Mouse (Mus musculus) cerebellum, adult 11-12 months (tissue): ENCODE measurements around the gene Esr2.
"Not testable (repeated sequence)": the region's sequence is repeated elsewhere in the genome, so short reads cannot be mapped to it uniquely, and the experiment has no call there.

ENCODE experiments used
- DNase-seq: peaks from one replicate; pipeline ENCODE4 v3.0.0; 2022

Gene Esr2

DNA sequence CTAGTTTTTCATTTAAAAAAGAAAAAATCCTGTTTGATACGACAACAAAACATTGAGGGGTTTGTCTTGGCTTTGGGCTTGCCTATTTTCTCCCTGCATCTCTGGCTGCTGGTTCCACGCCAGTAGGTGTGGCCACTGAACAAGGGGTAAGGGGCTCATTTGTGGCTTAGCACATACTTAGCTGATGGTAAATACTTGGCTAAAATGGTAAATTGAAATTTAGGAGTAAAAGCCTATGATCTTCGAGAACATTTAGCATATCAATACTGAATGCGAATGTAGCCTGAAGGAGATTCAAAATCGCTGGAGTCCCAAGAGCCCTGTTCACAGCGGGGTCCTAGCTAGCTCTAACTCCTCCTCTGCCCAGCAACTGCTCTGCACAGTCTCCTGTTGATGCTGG is 40.4 kb downstream of the Esr2 start:
- DNase-seq = no peak

DNA sequence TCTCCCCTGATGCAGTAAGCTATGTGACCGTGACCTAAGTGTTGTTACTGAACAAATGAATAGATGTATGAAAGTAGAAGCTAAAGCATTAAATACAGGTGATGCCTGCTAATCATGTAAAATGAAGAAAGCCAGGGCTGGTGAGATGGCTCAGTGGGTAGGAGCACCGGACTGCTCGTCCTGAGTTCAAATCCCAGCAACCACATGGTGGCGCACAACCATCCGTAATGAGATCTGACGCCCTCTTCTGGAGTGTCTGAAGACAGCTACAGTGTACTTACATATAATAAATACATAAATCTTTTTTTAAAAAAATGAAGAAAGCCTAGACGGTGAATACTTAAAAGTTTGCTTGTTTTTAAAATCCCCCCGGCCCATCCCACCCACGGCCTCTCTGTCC is 44.0 kb downstream of the Esr2 start:
- not testable (repeated sequence) for DNase-seq

DNA sequence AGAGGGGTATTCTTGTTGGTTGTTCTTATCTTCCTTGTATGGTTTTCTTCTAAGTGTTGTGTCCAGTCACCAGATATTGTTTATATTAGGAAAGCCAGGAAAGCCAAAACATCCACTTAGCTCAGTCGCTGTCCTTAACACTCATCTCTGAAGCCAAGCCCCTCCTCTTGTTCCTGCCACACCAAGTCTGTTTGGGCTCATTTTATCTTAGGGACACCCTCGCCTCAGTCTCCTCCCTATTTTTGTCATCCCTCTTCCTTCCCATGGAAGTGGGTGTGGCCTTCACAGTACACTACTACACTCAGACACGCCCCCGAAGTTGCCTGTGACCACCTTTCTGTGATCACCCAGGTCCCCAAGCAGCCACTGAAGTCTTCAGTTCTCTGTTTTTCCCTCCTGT is 44.5 kb downstream of the Esr2 start:
- DNase-seq = no peak

DNA sequence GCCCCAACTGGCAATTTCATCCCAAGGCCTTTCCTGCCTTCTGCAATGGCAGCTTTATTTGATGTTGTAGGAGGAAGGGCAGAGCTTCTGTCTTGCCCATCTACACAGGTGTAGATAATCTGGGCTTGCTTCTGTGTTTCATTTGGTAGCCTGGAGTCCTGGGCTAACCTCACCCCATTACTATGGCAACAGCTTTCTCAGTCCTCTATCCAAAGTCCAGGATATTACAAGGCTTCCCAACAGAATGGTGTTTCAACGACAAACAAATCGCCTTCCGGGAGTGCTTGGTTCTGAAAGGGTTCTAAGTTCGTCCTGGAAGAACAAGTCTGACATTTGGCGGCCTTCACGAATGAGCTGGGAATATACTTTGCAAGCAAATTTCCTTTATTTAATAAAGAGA is 46.2 kb downstream of the Esr2 start:
- no peak for DNase-seq

DNA sequence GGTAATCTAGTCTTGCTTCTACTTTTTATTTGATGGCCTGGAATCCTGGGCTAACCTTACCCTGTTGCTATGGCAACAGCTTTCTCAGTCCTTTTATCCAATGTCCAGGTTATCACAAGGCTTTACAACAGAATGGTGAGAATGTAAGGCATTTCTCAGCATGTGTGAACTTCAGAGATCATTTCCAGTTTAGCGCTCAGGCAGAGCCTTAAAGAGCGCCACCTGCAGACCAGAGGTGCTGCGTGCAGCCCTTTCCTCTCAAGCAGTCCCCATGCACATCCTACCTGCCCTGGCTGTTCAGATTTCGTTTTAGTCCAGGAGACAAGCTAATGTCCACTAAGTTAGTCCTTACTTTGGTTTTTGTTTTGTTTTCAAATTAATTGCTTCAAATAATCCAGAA is 46.8 kb downstream of the Esr2 start:
- DNase-seq = peak; percentile 71

DNA sequence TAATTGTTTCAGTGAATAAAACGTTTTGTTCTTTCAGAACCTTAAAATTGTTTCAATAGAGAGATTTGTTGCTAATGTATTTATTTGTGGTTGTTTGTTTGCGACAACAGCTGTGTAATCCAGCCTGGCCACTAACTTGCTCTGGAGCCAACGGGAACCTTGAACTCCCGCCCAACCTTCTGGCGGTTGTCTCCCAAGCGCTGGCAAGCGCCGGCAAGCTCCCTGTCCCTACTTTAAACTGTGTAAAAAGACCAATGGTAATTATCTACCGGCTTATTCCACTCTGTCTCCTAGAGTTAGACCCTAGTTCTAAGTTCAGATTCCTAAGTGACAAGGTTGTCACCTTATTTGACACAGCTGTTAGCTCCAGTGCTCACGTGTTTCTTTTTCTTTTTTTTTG is 48.2 kb downstream of the Esr2 start:
- DNase-seq = peak; percentile 67

DNA sequence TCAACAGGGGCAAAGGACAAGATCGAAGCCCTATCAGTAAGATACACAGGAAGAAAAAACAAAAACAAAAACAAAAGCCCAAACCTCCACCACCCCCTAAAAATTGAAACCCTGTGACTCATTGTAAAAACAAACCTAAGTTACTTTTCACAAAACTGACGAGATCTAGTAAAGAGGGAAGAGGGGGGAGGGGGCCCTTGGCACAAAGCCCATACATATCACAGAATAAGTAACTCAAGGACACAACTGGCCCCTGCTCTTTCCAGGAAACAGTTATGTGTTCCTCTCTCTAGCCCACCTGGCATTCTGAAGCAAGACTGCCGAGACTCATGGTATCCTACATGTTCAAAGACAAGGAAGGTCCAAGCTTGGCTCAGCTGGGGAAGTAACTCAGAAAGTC is 48.8 kb downstream of the Esr2 start:
- no peak for DNase-seq

DNA sequence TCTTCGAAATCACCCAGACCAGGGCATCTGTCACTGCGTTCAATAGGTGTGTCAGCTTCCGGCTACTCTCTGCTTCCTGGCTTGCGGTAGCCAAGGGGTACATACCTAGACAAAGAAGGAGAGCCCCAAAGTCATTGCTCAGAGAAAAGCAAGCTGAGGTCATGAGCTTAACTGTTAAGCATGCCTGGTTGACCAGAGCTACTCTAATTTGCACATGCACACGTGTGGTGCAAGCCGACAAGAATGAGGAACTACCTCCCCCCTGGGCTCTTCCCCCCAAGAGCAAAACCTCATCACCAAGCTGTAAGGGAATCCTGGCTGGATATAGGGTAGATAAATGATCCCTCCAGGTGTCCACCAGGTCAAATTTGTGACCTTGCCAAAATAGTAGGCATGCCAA is 53.8 kb downstream of the Esr2 start:
- DNase-seq = no peak

DNA sequence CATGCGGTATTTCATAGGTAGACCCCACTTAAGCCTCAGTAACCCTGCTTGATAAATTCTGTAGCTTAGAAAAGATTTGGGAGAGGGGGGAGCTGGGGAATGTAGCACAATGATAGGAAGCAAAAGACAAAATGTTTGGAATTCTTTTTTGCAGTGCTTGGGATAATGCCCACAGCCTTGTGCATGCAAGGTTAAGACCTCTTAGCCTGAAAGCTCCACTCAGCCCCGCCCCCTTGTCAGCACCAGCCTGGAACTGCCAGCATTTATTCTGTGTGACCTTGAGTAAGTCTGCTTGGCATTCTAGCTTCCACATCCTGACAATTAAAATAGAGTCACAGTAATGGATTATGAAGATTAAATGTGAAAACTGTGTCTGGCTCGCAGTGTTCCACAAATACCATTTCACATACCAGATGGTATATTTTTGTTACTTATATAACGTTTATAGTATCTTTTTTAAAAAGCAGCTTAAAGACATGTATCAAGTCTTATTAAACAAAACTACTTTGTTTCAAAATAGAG is 59.4 kb downstream of the Esr2 start:
- DNase-seq = no peak

DNA sequence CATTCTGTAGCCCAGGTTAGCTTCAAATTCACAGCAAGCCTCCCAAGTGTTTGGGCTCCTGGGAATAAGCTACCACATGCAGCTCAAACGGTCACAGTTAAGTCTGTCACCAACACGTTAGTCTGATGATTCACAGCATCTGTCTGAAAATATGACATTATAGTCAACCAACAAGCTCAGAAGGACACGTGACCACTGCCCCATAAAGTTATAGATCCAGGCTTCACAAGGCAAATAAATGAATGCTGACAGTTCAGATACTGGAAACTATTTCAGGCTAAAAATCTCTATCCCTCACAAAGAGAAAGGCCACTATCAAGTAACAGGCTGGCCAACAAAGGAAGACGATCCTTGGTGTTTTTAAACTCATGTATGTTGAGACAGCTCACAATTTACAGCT is 60.5 kb downstream of the Esr2 start:
- no peak for DNase-seq

DNA sequence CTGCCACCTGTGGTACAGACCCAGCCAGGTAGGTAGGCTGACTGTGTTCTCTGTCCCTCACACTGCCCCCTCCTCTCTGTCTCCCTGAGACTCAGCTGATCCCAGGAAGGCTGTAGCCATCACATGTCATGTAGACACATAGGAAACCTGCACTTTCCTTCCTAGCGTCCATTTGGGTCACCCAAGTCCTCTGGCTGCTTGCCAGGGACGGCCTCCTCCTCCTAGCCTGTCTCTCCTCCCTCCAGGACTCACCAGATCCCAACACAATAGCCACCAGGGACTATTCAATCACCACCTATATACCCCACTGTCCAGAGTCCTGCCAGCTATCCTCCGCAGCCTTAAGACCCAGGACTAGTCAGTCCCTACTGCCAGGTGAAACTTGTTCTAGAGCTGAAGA is 66.0 kb downstream of the Esr2 start:
- DNase-seq = peak; percentile 36

DNA sequence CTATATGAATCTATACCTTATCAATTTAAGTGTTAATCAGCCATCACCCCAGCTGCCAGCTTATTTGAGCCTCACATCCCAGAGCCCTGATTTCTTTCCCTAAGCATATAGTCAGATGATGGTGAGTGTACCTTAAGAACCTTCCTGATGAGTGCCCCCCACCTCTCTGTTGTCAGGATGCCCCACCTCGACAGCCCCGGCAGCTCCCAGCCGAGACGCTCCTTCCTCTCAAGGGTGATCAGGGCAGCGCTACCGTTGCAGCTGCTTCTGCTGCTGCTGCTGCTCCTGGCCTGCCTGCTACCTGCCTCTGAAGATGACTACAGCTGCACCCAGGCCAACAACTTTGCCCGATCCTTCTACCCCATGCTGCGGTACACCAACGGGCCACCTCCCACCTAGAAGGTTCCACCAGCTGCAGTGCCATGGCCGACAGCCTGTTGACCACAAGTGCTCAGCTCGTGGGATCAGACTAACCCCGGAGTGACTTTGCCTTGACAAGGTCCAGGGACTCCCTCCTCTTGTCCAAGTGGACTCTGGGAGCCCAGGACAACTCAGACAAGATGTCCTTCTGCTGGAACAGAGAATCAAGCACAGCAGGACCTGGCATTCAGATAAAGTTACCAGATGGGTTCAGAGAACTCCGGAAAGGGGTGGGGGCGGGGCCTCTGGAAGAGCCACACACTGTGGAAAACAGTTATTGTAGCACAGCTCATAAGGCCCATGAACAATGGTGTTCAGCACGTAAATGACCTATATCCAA is 67.2 kb downstream of the Esr2 start:
- DNase-seq = peak; percentile 89

DNA sequence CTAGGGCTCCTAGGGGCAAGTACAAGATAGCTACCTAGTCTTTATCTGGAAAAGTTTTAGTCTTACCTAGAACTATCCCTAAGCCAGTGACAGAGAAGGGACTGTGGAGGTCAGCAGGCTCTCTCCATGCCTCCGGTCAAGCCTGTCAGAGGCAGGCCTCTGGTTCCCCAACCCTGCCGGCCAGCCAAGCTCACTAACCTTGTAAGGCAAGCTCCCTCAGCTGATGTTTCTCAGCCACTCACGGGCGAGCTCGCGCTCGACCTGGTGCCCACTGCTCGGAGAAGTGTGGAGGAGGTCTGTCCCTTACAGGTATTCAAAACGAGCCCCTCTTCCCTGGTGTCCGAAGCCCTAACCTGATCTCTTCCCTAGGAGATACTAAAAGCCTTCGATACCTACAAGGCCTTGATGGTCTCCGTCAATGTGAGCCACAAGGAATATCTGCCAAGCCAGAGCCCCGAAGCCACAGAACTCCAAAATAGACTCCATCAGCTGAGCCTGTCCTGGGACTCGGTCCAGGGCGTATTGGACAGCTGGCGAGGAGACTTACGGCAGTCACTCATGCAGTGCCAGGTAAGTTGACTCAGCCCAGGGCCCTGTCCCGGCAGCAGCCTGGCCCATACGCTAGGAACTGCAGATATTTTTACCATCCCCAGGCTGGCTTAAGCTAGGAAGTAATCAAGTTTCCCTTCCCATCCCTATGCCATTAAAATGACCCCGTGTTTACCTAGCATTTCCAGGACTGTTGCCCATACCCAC is 72.3 kb downstream of the Esr2 start:
- DNase-seq = peak; percentile 70

DNA sequence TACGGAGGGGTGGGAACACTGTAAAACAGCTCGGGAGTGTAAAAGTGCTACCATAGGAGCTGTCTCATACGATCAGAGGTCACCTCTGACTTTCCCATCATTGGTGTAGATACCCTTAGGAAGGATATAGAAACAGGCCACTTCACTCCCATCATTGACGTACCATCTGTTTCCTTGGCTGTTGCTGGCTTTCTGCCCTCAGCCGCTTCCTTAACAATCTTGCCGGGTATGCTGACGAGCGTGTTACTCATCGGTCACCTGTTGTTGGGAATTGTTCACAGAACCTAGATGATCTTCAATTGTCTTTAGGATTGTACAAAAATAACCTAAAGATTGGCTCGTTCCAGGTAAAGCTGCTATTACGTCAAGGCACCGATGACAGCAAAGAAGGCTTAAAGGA is 74.4 kb downstream of the Esr2 start:
- peak; percentile 77 for DNase-seq

DNA sequence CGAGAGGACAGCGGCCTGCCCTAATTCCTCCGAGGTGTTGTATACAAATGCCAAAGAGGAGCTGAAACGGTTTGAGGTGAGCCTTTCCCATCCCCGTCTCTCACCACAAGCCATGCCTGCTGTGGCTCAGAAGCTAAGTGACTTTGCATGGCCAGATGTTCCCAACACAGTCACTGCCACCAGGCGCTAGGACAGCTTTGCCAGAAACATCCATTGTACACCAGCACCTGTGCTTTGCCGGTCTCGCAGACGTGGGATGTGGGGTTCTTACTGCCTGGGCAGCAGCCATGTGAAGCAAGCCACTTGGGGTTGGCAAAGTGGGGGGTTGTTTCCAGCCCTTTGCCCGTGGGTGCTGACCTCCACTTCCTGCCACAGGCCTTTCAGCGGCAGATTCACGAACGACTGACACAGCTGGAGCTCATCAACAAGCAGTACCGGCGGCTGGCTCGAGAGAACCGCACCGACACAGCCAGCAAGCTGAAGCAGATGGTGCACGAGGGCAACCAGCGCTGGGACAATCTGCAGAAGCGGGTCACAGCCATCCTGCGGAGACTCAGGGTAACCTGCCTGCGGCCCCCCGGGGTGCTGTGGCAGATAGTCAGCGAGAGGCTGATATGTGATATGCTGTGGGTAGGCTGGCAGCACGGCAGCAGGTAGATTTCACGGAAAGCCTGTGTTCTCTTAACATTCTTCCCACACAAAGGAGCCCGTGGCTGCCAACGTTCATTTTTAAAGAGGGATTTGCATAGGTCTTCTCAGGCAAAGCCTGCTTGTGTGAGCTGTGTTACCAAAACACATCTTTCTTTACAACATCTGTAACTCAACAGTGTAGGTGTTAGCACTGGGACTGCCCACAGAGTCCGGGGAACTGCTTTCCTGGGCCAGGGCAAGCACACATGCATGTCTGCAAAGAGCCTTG is 81.7 kb downstream of the Esr2 start:
- DNase-seq = peak; percentile 42

DNA sequence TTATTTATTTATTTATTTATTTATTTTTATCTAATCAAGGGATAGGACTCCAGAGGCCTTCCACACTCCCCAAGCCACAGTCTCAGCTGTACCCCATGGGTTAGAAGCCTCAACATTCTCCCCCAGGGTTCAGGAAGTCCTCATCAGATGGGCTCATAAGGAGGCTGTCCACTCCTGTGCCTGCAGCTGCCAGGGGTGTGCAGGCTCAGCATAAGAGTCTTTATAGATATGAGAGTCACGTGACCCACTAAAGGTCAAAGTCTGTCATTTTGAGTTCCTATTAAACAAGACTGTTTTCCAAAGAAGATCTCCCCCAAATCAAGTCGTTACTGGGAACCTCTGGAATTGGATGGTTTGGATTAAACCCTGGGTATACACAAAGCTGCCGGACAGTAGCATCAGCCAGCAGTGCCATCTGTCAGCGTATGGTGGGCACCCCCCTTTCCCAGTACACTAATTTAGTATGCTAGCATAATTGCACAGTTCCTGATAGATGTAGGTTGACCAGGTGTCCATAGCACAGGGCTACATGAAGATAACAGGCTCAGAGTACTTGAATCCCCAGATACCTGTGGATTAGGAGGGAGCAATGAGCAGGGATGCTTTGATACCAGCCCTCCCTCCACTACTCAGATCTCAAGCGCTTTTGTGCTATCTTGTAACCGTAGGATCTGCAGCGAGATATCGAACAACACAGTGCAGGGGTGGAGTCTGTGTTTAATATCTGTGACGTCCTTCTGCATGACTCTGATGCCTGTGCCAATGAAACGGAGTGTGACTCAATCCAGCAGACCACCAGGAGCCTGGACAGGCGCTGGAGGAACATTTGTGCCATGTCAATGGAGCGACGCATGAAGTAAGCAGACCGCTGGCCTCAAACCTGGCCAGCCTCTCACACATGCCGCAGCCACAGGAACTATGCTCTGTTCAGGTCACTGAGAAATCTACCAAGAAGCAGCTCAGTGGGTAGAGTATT is 83.2 kb downstream of the Esr2 start:
- no peak for DNase-seq

DNA sequence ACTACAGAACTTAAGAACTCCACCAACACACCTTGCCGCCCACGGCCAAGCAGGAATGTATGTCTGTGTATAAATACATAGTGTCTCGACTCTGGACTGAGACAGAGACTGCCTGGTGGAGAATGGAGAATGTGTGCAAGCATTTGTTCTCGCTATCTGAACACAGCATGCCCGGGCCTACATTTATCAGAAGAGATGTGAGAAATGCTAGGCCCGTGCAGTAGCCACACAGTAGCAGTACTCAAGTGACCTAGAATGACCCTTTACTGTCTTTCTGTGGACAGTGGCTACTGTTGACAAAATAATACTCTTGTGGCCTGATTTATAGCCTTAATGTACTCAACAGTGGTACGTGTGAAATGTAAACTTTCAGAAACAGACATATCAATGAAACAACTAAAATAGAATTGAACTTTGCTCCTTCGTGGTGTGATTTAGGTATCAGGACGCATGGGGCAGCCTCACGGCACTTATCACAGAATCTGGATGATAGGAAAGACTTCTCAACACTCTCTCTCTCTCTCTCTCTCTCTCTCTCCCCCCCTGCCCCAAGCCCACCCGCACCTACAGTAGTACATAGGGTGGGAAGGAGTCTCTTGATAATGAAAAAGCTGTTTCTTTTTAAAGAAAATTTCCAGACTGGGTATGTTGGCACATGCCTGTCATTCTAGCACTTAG is 84.1 kb downstream of the Esr2 start:
- DNase-seq = no peak

DNA sequence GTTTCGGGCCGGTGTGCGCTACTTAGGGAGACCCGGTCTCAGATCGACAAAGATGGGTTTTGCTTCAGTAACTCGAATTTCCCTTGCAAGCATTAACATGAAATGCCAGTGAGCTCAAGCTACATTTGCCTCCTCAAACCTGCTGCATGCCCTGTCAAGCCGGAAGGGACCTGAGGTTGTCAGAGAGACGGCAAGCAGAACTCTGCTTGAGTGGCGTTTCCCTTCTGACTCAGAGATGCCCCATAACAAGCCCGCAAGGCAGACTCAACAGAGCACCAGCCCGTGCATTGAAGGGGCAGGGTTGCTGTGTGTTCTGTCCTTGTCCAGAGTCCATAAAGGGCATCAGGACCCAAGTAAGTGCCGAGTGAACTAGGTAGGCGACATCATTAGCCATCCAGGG is 90.0 kb downstream of the Esr2 start:
- no peak for DNase-seq

DNA sequence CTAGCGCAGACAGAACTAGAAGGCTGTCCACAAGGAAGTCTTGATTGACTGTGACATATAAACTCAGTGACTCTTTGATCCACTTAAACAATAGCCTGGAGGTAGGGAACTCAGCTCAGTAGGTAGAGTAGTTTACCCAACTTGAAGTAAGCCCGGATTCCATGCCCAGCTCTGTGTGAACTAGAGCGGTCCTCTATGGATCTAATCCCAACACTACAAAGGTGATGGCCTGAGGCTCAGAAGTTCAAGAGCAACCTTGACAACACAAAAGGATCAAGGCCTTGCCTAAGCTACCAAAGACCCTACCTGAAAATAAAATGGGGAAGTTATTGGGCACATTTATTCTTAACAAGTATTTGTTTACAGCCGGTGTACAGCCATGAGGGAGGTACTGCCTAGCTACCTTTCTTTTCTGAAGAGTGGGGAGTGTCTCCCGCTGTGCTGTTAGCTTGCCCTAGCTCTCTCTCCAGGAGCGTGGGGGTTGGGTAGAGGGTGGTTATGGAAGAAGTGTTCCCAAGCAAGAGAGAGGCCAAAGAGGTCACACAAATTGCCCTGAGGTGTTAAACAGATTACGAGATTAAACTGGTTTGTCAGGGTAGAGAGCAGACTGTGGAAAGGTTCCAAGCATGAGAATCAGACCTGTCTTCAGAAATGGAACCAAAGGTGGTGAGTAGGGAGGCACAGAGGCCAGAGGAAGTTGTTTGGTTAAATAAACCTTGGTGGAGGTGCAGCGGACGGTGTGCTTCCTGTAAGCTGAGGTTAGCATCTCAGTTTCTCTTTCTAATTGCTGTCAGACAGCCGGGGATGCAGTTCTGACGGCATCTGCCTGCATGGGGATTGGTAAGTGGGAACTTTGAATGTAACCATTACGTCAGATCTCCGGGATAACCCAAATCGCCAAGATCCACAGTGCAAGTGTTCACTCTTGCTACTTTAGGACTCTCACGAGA is 90.8 kb downstream of the Esr2 start:
- no peak for DNase-seq

DNA sequence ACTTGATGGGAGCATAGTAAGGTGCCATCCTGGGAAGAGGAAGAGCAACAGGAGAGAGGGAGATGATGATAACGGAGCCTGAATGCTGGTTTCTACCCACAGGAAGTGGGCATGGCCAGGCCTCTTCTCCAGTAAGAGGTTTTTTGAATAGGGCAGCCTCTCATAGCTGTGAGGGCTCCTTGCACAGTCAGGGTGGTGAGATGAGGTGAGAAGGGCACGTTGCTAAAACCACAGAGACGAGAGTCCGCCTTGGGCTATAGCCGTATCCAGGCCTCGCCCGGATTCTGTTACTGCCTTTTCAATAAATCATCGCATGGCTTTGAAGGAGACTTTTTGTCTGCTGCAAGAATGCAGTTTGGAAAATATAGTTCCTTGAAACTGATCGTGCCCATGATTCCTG is 92.0 kb downstream of the Esr2 start:
- DNase-seq = no peak
